Mouse (Mus musculus): Measurements from ENCODE around the gene Smarcd2. TPM values are rescaled to one million over a fixed set of nuclear protein-coding genes. Genes with fewer than 3 reads are reported as not detected.

Smarcd2 gene
- polyA plus RNA-seq, 1 experiment from 2014 or later, result 35.1 TPM

- Histone ChIP-seq H3K27ac (no peak overlapping the region), H3K9ac (no peak overlapping the region), H3K4me3 (0 out of 2 replicates have a peak overlapping the region, but pooled peaks have one; percentile 99), H3K36me3 (no peaks in the 10 kb centered on the region), H3K4me2 (replicated peaks) (peak overlapping the region; percentile 77), H3K9me3 (replicated peaks) (no peaks in the 10 kb centered on the region), H3K27me3 (peaks cover 5% of the 10 kb centered on the region; the same call in 1 of the 2 replicates), H3K4me1 (peaks cover 26% of the 10 kb centered on the region)
- 96% methylated on average over 6 of the region's 6 CpGs for WGBS
- ATAC-seq (ENCODE audit: low FRiP score), result no peak
Observed at GRCm38 (mm10) chr11:106273811-106274210, 1.0 kb upstream of the Smarcd2 start.

GRCm38 (mm10) chr11:106273311-106273684, 526 bp upstream of the Smarcd2 start:
- WGBS, result 18% methylated on average over 16 of the region's 16 CpGs
- Histone ChIP-seq H3K36me3 (no peaks in the 10 kb centered on the region), H3K9me3 (replicated peaks) (no peaks in the 10 kb centered on the region), H3K4me2 (replicated peaks) (peak overlapping the region; percentile 77), H3K4me1 (peaks cover 32% of the 10 kb centered on the region), H3K27me3 (peaks cover 5% of the 10 kb centered on the region; the same call in 1 of the 2 replicates), H3K9ac (peak overlapping the region; percentile 57), H3K27ac (peak overlapping the region; percentile 76), H3K4me3 (peak overlapping the region; percentile 99)
- peak; percentile 30 for ATAC-seq (ENCODE audit: low FRiP score)

DNA sequence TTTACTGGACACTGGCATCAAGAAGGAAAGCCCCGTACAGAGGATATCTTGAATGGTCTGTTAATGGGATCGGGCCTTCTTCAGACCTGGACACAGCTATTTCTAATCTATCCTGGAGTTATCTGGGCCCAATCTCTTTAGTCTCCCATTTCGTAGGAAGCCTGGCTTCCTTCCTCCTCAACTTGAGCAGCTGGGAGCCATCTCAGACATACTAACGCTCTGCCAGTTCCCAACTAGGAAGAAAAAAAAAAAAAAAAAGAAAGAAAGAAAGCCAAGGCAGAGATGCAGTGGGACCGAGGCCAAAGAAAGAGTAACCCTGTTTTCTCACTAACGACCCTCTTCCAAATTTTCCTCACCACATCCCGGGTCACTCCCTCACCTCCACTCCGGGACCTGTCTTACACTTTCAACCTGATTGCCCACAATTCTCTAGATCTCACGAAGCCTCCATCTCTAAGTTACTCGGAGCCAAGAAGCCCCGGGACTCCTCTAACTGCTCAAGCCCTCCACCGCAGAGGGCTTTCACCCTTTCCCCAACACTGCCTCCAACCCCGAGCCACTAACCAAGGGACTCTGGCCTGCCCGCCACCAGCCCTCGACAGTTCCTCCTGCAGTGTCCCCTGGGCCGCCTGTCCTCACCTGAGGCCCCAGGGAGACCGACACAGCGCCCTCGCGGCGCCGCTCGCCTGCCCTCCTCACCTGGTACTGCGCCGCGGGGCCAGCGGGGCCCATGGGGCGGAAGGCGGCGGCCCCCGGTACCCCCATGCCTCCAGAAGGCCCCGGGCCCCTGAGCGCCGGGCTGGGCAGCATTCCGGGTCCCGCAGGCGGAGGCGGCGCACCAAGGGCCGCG, 753 bp downstream of the Smarcd2 start:
- peak overlapping the region; percentile 77 for H3K4me2 ChIP-seq (replicated peaks)
- 2% methylated on average over 41 of the region's 41 CpGs for WGBS
- no peaks in the 10 kb centered on the region for H3K9me3 ChIP-seq (replicated peaks)
- H3K27ac ChIP-seq, result peak overlapping the region; percentile 90
- H3K27me3 ChIP-seq, result no peaks in the 10 kb centered on the region
- ATAC-seq (ENCODE audit: low FRiP score), result peak; percentile 44; the same call in 1 of the 2 replicates
- peaks cover 5% of the 10 kb centered on the region; the same call in 1 of the 2 replicates for H3K36me3 ChIP-seq
- peaks cover 44% of the 10 kb centered on the region for H3K4me1 ChIP-seq
- peak overlapping the region; percentile 99 for H3K4me3 ChIP-seq
- H3K9ac ChIP-seq, result peak overlapping the region; percentile 99

- H3K27me3 ChIP-seq, result no peaks in the 10 kb centered on the region
Observed at GRCm38 (mm10) chr11:106271131-106271793, 1.5 kb downstream of the Smarcd2 start.

GRCm38 (mm10) chr11:106269060-106269431, 3.7 kb downstream of the Smarcd2 start:
- Histone ChIP-seq H3K4me2 (replicated peaks) (peak overlapping the region; percentile 27; the same call in 1 of the 2 replicates), H3K4me1 (peaks cover 46% of the 10 kb centered on the region), H3K9ac (peak overlapping the region; percentile 20; the same call in 1 of the 2 replicates), H3K4me3 (peak overlapping the region; percentile 1; the same call in 1 of the 2 replicates), H3K36me3 (peaks cover 35% of the 10 kb centered on the region), H3K27me3 (no peaks in the 10 kb centered on the region), H3K9me3 (replicated peaks) (no peaks in the 10 kb centered on the region), H3K27ac (peak overlapping the region; percentile 86)
- 31% methylated on average over 3 of the region's 3 CpGs for WGBS
- ATAC-seq (ENCODE audit: low FRiP score), result no peak

More at GRCm38 (mm10) chr11:106271131-106271793, 1.5 kb downstream of the Smarcd2 start:
- peak overlapping the region; percentile 52 for H3K27ac ChIP-seq
- 43% methylated on average over 5 of the region's 5 CpGs for WGBS
- peak overlapping the region; percentile 77 for H3K4me2 ChIP-seq (replicated peaks)
- no peaks in the 10 kb centered on the region for H3K9me3 ChIP-seq (replicated peaks)
- H3K36me3 ChIP-seq, result peaks cover 13% of the 10 kb centered on the region
- ATAC-seq (ENCODE audit: low FRiP score), result no peak
- peak overlapping the region; percentile 99 for H3K9ac ChIP-seq
- H3K4me3 ChIP-seq, result peak overlapping the region; percentile 99
- H3K4me1 ChIP-seq, result peaks cover 46% of the 10 kb centered on the region

DNA sequence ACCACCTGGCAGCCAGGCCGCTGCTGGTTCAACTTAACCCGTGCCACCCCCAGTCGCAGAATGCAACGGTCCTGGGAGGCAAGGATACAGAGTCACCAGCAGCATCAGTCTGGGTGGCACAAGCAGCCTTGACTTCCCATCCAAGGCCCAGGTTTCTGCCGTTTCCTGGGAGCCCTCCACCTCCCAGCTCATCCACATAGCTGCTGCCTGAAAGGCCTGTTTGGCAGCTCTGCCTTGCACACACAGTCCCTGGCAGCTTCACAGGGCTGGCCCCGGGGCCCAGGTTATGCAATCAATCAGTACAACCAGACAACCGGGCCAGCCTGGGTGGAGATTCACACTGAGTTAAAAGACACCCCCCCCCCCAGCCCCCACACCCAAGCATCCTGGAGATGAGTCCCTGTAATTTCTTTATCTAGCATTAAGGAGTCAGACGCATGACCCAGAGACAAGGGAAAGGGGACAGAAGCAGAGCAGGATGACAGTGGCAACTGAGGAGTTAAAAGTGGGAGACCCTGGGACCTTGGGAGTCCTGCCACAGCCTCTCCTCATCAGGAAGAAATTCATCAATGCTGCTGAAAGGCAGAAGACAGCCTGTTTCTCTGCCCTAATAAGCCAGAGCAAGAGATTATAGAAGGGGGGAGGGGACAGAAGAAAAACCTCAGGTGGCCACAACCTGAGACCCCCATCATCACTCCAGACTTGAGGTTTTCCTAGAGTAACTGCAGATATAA, 4.3 kb downstream of the Smarcd2 start:
- Histone ChIP-seq H3K9me3 (replicated peaks) (no peaks in the 10 kb centered on the region), H3K36me3 (peaks cover 40% of the 10 kb centered on the region), H3K27me3 (no peaks in the 10 kb centered on the region), H3K9ac (peak overlapping the region; percentile 35; the same call in 1 of the 2 replicates), H3K4me2 (replicated peaks) (peak overlapping the region; percentile 27), H3K27ac (peak overlapping the region; percentile 86), H3K4me3 (no peak overlapping the region), H3K4me1 (peaks cover 45% of the 10 kb centered on the region)
- no peak for ATAC-seq (ENCODE audit: low FRiP score)
- 39% methylated on average over 8 of the region's 8 CpGs for WGBS

- H3K4me2 ChIP-seq (replicated peaks), result no peak overlapping the region
- H3K27ac ChIP-seq, result peak overlapping the region; percentile 86
- H3K4me1 ChIP-seq, result peaks cover 41% of the 10 kb centered on the region
- no peaks in the 10 kb centered on the region for H3K27me3 ChIP-seq
- 0 out of 2 replicates have a peak overlapping the region, but pooled peaks have one; percentile 35 for H3K9ac ChIP-seq
- H3K9me3 ChIP-seq (replicated peaks), result no peaks in the 10 kb centered on the region
- H3K36me3 ChIP-seq, result peaks cover 47% of the 10 kb centered on the region
- WGBS, result 45% methylated on average over 5 of the region's 5 CpGs
- H3K4me3 ChIP-seq, result no peak overlapping the region
- no peak for ATAC-seq (ENCODE audit: low FRiP score)
Observed at GRCm38 (mm10) chr11:106267871-106268270, 4.9 kb downstream of the Smarcd2 start.

- WGBS, result 66% methylated on average over 14 of the region's 15 CpGs
- H3K27ac ChIP-seq, result peak overlapping the region; percentile 86
- no peaks in the 10 kb centered on the region for H3K9me3 ChIP-seq (replicated peaks)
- no peak overlapping the region for H3K4me2 ChIP-seq (replicated peaks)
- no peaks in the 10 kb centered on the region for H3K27me3 ChIP-seq
- H3K36me3 ChIP-seq, result peaks cover 51% of the 10 kb centered on the region
- no peak for ATAC-seq (ENCODE audit: low FRiP score)
- no peak overlapping the region for H3K4me3 ChIP-seq
- H3K4me1 ChIP-seq, result peaks cover 41% of the 10 kb centered on the region
- H3K9ac ChIP-seq, result 0 out of 2 replicates have a peak overlapping the region, but pooled peaks have one; percentile 35
Observed at GRCm38 (mm10) chr11:106267311-106267852, 5.4 kb downstream of the Smarcd2 start.

DNA sequence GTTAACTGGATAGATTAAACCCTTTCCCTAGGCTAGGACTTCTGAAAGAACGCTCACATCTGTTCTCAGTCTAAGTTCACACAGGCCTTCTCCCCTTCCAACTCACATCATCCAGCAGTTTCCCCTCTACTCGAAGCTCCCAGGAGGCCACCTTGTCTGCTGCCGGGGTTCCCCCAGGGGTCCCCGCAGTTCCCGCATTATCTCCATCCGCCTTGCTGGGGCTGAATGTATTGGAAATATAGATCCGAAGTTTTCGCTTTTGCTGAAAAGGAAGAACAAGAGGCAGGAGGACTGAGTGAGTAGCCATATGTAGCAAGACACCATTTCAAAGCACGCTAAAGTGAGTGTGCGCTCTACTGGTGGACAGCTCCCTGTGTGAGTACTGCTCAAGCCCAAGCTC, 6.3 kb downstream of the Smarcd2 start:
- no peaks in the 10 kb centered on the region for H3K9me3 ChIP-seq (replicated peaks)
- no peak for ATAC-seq (ENCODE audit: low FRiP score)
- no peak overlapping the region for H3K4me2 ChIP-seq (replicated peaks)
- H3K4me1 ChIP-seq, result peaks cover 38% of the 10 kb centered on the region
- no peak overlapping the region for H3K4me3 ChIP-seq
- H3K36me3 ChIP-seq, result peaks cover 61% of the 10 kb centered on the region
- no peaks in the 10 kb centered on the region for H3K27me3 ChIP-seq
- 91% methylated on average over 10 of the region's 10 CpGs for WGBS
- H3K9ac ChIP-seq, result no peak overlapping the region
- H3K27ac ChIP-seq, result no peak overlapping the region

DNA sequence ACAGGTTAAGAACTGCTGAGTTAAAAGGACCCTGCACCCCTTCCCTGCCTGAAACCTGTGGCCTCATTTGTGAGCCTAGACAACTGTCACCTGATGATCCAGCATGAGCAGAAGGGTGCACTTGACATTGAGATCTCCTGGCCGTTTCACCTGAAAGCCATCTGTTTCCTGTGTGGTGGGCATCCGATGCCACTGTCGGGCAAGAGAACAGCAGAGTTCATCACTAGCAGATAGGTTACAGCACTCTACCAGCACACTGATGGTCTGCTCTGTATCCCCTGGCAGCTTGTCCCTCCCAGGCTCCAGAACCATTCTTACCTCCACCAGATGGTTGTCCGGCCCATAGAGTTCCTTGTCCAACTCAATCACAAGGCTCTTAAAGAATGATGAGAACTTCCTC, 7.2 kb downstream of the Smarcd2 start:
- Histone ChIP-seq H3K4me1 (peaks cover 33% of the 10 kb centered on the region), H3K36me3 (peaks cover 70% of the 10 kb centered on the region), H3K4me3 (no peak overlapping the region), H3K27ac (no peak overlapping the region), H3K9ac (no peak overlapping the region), H3K27me3 (no peaks in the 10 kb centered on the region), H3K4me2 (replicated peaks) (no peak overlapping the region), H3K9me3 (replicated peaks) (no peaks in the 10 kb centered on the region)
- 94% methylated on average over 4 of the region's 4 CpGs for WGBS
- ATAC-seq (ENCODE audit: low FRiP score), result no peak

DNA sequence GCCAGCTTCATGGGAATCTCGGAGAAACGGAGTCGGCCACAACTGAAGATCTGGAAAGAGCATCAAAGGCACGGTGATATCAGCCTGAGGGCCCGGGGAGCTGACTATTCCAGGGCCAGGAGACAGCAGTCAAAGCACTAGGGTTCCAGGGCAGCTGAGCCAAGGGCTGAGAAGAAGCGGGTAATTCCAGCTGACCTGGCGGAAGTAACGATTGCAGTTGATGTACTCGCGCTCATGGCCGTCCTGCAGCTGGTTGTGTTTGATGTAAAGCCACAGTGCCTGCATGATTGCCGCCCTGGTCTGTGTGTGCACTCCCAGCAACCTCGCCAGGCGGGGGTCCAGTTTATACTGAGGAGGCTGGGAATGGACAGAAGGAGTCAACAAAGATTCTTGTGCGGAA, 7.8 kb downstream of the Smarcd2 start:
- Histone ChIP-seq H3K4me1 (peaks cover 28% of the 10 kb centered on the region), H3K27me3 (no peaks in the 10 kb centered on the region), H3K4me2 (replicated peaks) (no peak overlapping the region), H3K9me3 (replicated peaks) (no peaks in the 10 kb centered on the region), H3K9ac (no peak overlapping the region), H3K27ac (no peak overlapping the region), H3K36me3 (peaks cover 71% of the 10 kb centered on the region), H3K4me3 (no peak overlapping the region)
- 95% methylated on average over 15 of the region's 15 CpGs for WGBS
- no peak for ATAC-seq (ENCODE audit: low FRiP score)

Measured in hindbrain, embryonic 12.5 days (tissue).